Mouse (Mus musculus): ENCODE measurements around the gene Ak3.
"Not testable (repeated sequence)": the region's sequence is repeated elsewhere in the genome, so short reads cannot be mapped to it uniquely, and the experiment has no call there.

The Ak3 gene

DNA sequence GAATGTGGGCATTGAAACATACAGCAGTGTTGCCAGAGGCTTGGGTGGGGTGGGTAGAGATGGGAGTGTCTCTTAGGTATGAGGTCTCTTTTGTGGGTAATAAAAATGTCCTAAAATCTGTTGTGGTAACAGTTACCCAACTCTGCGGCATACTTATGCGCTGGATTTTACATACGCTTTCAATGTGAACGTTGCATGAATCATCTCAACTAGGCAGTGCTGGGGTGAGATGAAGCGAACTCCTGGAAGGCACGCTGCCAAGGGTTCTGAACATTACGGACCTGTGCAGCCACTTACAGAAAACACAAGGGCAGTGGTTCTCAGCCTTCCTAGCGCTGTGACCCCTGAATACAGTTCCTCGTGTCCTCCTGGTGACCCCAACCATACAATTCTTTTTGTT is 5.1 kb downstream of the Ak3 start:
- DNase-seq (ENCODE audit: low spot score) = no peak

- no peak for DNase-seq (ENCODE audit: low spot score)
Observed at GRCm38 (mm10) chr19:29042143-29042542, 5.6 kb downstream of the Ak3 start.

- no peak for DNase-seq (ENCODE audit: low spot score)
Observed at GRCm38 (mm10) chr19:29040206-29040605, 7.6 kb downstream of the Ak3 start.

GRCm38 (mm10) chr19:29039334-29039733 is 8.4 kb downstream of the Ak3 start:
- no peak for DNase-seq (ENCODE audit: low spot score)

DNA sequence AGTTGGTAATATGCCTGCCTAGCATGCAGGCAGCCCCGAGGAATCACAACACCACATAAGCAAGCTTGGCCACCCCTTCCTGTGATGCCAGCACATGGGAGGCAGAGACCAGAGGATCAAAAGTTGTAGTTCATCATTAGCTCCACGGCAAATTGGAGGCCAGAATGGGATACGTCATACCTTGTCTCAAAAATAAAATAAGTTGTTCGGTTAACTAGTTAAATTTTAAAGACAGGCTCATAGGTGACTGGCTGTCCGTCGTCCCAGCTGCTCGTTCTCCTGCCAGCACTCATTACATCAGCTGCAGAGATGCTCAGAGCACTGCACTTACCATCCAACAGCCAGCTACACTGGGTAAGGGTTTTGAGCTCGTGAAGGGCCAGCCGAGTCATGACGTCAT is 10.2 kb downstream of the Ak3 start:
- DNase-seq (ENCODE audit: low spot score) = no peak

GRCm38 (mm10) chr19:29037026-29037425 is 10.7 kb downstream of the Ak3 start:
- DNase-seq (ENCODE audit: low spot score) = no peak

GRCm38 (mm10) chr19:29032662-29033061 is 15.1 kb downstream of the Ak3 start:
- DNase-seq (ENCODE audit: low spot score) = no peak

GRCm38 (mm10) chr19:29031788-29032187 is 16.0 kb downstream of the Ak3 start:
- DNase-seq (ENCODE audit: low spot score) = no peak

- DNase-seq (ENCODE audit: low spot score) = no peak
Observed at GRCm38 (mm10) chr19:29024391-29024947, 23.3 kb downstream of the Ak3 start.

- DNase-seq (ENCODE audit: low spot score) = no peak
Observed at GRCm38 (mm10) chr19:29021754-29022345, 25.9 kb downstream of the Ak3 start.

GRCm38 (mm10) chr19:29019647-29020046 is 28.1 kb downstream of the Ak3 start:
- DNase-seq (ENCODE audit: low spot score) = no peak

- DNase-seq (ENCODE audit: low spot score) = no peak
Observed at GRCm38 (mm10) chr19:29016786-29017185, 31.0 kb downstream of the Ak3 start.

GRCm38 (mm10) chr19:29016204-29016765 is 31.5 kb downstream of the Ak3 start:
- no peak for DNase-seq (ENCODE audit: low spot score)

DNA sequence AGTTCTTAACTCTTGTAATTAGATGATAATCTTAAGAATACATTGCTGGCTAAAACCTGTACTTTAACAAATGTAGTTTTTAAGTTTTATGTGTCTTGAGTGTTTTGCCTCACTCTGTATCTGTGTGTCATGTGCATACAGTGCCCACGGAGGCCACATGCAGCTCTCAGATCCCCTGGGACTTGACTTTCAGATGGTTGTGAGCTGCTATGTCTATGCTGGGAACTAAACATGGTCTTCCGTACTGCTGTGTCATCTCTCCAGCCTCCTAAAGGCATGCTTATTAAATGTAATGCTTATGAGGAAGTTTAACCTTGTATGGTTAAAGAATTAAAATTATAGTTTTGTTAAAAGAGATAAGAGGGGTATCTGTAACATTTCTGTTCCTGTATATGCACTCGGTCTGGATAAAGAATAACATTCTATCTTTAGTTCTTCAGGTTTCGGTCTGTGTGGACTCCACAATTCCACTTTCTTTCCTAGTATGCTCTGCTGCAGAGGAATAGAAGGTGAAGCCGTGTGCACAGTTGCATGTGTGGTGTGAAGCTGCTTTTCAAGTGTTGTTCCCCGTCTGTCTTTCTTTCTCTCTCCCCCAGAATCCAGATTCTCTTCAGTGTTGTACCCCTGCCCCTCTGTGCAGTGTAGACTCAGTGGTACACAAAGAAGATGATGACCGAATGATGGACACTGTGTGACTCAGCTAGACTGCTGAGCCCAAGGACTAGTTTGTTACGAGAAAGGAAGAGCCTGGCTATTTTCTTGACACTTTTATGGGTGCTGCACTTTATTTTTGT is 32.2 kb downstream of the Ak3 start:
- no peak for DNase-seq (ENCODE audit: low spot score)

- DNase-seq (ENCODE audit: low spot score) = no peak
Observed at GRCm38 (mm10) chr19:29014466-29015055, 33.2 kb downstream of the Ak3 start.

- DNase-seq (ENCODE audit: low spot score) = no peak
Observed at GRCm38 (mm10) chr19:29011355-29011990, 36.3 kb downstream of the Ak3 start.

DNA sequence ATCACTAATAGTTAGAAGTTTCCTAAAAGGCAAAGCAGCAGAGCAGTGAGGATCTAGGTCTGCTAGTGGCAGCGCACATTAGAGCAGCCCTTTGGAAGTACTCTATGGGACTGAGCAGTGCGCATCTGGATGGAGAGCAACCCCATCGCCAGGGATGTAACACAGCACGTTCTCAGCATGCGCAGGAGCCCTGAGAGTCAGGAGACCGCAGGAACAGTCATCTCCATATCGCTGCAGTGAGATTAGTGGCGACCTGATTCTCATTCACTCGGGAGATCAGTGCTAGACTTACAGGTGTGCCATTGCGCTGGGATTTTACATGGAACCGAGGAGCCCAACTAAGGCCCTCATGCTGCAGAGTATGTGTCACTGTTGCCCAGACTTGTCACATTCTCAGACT is 38.7 kb downstream of the Ak3 start:
- no peak for DNase-seq (ENCODE audit: low spot score)

DNA sequence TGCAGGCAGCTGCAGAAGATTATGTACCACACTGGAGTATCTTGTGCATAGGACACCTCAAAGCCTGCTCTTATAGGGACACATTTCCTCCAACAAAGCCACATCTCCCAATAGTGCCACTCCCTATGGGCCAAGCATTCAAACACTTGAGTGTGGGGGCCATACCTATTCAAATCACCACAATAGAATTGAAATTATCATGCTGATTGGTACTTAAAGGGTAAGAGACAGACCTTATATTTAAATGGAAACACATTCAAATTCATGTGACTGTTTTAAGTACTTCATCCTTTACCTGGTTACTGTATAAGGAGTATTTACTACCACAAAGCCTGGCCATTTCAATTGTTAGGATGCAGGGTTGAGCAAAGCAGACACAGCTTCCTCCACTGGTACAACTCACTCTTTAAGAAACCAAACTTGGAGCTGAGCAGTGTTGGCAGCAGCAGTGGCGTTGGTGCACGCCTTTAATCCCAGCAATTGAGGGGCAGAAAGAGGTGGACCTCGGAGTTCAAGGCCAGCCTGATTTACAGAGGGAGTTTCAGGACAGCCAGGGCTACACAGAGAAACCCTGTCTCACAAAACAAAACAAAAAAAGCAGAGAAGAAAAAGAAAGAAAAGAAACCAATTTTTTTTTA is 39.6 kb downstream of the Ak3 start:
- no peak for DNase-seq (ENCODE audit: low spot score)

- not testable (repeated sequence) for DNase-seq (ENCODE audit: low spot score)
Observed at GRCm38 (mm10) chr19:29000321-29000720, 47.4 kb downstream of the Ak3 start.

DNA sequence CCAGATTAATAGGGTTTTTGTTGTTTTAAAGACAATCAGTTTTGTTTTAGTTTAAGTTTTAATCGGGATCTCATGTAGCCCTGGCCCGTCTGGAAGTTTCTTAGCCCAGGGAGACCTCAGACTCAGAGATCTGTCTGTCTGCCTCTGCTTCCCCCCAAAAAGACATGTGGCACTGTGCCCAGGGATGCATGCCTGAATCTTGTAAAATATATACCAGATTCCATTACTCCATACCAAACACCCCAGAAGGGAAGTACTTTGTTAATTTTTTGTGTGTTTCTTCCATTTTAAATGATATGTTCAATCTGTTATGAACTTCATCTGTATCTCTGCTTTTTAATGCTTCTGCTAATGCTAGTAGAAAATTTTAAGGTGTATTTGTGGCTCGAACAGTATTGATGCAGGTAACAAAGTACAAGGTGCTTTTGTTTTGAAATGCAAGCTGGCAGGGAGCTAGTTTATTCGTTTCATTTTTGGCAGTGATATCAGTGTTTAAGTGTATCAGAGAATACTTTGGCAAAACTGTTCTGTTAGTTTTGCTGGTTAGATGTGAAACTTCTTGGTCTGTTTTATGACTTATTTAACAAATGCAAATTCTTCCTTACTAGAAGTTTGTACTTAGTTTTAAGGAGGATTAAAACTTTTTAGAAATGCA is 49.7 kb downstream of the Ak3 start:
- DNase-seq (ENCODE audit: low spot score) = no peak

DNA sequence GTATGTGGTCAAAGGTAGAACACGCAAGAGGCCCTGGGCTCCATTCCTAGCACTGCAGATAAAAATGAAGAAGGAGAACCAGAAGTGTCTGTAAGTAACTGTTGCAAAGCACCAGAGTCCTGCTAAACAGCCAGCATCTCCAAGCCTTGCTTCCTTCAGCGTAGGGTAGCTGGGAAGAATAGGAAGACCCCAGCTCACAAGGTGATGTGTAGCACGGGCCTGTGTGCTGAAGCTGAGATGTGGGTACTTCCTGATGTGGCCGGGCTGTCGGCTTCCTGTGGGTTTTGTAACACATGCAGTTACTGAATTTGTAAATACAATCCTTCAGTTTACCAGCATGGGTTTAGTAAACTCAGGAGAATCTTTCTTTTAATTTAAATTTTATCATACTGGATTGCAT is 52.4 kb downstream of the Ak3 start:
- DNase-seq (ENCODE audit: low spot score) = no peak

Data from c-Kit-positive CD71-positive TER-119-positive erythroid progenitor cells, embryonic 14.5 days (primary cell).